Mouse (Mus musculus) cerebral cortex, adult 2 months (tissue): ENCODE data around the gene Deaf1.

Source experiments
- WGBS: fragments of 180-500 bp; shearing (Covaris S2); methylation state at CpG from one replicate; pipeline ENCODE4 v1.1.7; 2018; 5-methylcytosine and 5-hydroxymethylcytosine counted together

Gene Deaf1

DNA sequence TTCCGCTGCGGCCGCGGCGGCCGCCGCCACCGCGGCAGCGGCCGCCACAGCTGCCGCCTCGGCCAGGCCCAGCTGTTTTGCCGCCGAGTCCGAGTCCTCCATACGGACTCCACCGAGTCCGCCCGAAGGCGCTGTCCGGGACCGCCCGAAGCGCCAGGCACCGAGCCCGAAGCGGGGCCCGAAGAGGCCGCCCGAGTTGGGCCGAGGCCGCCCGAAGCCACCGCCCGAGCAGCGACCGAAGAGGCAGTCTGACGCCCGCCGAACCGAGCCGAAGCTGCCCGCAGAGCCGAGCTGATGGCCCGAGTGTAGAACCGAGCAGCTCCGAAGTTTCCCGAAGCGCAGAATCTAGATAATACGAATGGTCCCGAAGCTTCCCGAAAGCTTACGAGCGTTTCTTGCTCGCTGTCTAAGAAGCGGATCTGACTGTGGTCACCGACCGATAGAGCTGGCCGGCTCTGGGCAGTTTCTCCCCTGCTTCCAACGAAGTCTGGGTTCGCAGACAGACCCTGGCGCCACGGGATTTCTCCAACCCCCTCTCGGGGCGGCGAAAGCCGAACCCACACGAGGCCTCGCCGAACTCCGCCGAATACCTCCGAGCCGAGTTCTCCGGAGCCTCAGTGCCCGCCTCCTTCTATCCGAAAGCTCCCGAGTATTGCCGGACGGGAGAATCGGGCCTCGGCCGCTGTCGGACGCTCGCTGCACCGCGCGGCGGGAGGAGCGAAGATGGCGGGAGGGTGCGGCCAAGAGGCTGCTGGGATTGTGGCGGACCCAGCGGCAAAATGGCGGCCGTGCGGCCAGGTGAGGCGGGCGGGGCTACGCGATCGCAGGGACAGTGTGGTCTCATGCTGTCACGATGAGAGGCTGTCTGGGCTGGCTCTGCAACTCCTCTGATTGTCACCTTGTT lies at the start of gene Deaf1, which contains the start of gene Tmem80:
Gene Deaf1, minus strand, starts transcription at position 222 of the 904 bp plus-strand sequence.
Gene Tmem80, plus strand, starts transcription at position 271 of the 904 bp plus-strand sequence.
- WGBS, result under 1% methylated on average over 105 of the region's 105 CpGs

DNA sequence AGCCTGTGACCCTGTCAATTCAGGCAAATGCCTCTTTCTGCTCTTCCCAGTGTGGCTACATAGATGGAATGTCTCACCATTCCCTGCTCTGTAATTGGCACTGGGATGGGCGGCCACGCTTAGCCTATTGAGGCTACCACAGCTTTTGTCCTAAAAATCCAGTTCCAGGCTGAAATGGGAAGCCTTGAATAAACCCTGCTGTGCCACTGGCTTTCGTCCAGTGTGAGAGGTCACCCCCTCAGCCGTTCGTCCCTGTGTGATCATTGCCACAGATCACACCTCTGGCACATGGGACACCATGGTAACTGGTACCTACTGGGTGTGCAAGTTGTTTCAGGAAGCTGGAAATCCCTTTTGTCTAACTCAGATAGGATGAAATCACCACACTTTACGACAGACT lies 46.1 kb upstream of the Deaf1 start:
- WGBS, result 58% methylated on average over 6 of the region's 6 CpGs

DNA sequence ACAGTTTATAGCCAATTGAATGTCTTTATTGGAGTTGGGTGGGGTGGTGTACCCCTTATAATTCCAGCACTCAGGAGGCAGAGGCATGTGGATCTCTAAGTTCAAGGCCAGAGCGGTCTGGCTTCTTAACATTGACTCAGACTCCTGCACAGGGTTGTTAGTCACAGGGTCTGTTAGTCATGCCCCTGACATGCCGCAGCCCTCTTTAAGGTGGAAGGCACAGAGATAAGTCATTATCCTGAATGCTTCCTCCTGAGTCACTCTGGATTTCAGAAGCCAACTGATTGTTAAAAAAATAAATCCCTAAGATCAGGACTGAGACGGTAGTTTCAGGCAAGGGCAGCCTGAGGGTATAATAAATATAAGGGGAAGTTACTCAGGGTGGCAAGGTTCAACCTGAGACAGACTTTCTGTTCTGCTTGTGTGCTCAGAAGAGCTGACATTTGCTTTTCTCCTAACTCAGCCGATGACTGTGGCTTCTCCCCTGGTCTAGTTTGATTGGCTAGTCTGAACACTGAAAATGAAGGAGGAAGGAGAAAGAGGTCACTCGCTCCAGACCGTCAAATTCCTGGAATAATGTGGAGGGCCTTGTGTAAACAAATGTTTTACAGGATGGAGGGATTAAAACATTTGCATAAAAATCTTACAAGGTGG lies 44.6 kb upstream of the Deaf1 start:
- 75% methylated on average over 6 of the region's 6 CpGs for WGBS

DNA sequence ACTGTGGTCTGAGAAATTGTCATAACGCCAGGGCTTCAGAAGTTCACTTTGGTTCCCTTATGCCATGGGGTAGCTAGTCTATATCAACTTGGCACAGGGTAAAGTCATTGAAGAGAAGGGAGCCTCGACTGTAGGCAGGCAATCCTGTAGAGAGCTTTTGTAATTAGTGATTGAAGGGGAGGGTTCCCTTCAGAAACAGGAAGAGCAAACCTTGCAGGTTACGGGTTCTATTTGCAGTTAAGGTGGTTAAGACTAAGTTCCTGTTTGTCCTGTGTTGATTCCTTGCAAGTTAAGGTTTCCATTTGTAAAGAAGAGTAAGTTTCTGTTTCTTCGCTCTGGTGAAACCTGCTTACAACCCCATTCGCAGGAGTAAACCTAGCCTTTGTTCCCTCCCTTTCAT lies 42.4 kb upstream of the Deaf1 start:
- WGBS, result 76% methylated on average over 5 of the region's 5 CpGs

DNA sequence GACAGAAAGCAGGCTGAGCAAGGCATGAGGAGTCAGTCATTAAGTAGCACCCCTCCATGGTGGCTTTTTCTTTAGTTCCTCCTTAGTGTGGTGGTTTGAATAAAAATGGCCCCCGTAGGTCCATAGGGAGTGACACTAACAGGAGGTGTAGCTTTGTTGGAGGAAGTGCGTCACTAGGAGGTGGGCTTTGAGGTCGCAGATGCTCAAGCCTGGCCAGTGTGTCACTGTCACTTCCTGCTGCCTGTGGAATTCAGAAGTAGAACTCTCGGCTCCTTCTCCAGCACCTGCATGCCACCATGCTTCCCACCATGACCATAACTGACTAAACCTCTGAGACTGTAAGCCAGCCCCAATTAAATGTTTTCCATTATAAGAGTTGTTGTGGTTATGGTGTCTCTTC lies 39.9 kb upstream of the Deaf1 start:
- 83% methylated on average over 4 of the region's 4 CpGs for WGBS

DNA sequence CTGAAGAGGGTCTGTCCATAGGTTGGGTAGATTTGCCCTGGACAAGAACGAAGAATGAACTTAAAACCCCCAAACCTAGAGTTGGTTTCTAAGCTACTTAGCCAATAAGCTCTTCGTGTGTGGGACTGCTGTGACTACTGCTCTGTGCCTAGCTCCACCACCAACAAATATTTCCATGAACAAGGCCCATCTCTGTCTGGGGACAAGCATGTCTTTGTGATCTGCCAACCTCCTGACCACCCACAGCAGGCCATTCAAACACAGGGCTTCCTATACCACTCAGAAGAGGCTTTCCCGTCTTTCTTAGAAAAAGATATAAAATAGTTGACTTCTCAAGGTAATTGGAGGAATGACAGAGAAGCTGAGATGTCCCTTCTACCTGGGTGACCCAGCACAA lies 37.6 kb upstream of the Deaf1 start:
- WGBS, result 70% methylated on average over 3 of the region's 3 CpGs

DNA sequence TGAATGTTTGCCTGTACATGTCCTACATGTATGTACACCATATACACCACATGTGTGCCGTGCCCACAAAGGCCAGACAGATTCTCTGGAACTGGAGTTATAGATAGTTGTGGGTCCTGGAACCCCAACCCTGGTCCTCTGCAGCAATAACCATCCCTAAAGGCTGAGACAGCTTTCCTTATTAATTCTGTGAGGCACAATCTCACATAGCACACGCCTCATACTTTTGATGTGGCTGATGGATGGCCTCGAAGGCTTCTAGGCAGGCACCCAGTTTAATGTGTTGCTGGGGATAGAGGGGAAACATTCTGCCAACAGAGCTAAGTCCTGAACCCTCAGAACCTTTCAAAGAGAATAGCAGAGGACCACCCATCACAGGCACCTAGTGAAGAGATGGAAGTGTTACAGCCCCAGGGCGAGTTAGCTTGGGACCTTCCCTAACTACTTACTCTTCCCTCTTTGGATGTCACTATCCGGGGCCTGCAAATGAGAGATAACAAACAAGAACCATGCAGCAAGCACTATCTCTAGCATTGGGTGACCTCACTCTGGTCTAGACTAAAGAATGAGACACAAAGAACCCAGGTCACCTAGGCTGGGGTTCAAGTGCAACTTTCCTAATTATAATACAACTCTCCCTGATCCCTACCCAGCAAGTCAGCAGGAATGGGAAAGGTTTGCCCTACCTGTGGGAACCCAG lies 37.0 kb upstream of the Deaf1 start:
- WGBS, result 73% methylated on average over 5 of the region's 5 CpGs

DNA sequence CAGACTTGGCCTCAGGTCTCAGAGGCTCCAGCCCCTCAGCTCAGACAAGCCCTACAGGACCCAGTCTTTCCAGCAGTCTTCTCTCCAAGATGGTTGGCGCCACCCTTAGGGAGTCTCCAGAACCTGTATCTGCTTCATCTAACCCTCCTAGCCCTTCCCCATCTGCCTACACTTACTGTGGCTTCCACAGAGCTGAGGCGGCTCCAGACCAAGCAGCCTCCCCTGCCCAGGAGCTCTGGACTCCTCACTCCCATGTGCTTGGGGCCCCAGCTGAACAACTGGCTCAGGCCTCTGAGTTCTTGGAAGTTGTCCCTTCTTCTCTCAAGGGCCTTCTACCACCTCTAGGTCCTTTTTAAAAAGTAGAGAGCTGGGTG lies 36.2 kb upstream of the Deaf1 start:
- WGBS, result 66% methylated on average over 2 of the region's 2 CpGs

DNA sequence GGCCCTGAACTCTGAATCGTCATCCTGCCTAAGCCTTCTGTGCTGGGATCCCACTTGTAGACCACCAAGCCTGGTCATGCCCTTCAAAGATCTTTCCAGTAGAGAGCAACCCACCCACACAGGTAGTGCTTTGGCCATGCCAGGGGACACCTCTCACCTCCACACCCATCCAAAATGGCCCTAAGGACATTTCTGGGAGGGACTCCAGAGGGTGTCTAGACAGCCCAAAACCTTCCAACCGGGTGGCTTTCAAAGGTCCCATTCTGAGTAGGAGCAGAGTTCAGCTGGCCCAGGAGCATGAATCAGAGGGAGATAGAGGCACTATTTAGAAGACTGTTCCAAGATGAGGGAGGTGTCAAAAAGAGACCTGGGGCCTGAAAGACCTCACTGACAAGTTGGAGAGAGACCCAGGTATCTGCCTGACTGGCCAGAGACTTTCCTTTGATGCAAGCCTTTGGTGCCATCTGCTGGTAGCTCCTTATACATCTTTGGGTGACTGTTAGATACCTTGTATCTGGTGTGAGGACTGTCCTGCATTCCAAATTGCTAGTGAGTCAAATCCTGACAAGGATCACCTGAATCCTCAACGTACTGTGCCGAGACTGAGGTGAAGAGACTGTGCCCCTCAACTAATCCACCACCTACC lies 35.7 kb upstream of the Deaf1 start:
- 56% methylated on average over 4 of the region's 4 CpGs for WGBS

DNA sequence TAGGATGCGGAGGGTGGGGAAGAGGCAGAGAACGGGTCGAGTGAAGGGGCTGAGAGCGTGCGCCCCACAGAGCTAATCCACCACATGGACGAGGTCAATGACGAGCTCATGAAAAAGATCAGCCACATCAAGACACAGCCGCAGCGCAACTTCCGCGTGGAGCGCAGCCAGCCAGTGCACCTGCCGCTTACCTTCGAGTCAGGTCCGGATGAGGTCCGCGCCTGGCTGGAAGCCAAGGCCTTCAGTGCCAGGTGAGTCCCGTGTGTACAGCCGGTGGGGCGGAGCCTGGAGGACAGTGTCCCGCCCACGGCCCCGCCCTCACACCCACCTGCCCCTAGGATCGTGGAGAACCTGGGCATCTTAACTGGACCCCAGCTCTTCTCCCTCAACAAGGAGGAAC lies 34.0 kb upstream of the Deaf1 start:
- 23% methylated on average over 24 of the region's 24 CpGs for WGBS

DNA sequence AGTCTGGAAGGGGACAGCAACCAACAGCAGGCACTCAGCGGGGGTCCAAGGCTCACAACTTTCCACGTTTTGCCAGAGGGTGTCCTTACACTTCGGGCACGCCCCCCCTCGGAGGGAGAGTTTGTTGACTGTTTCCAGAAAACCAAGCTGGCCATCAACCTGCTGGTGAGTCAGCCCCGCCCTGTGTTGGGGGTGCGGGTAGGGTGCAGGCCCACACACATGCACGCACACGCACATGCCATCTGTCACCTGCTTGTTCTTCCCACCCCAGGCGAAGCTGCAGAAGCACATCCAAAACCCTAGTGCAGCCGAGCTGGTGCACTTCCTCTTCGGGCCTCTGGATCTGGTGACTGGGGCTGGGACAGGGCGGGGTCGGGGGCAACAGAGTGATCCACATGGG lies 29.5 kb upstream of the Deaf1 start:
- 61% methylated on average over 14 of the region's 14 CpGs for WGBS

DNA sequence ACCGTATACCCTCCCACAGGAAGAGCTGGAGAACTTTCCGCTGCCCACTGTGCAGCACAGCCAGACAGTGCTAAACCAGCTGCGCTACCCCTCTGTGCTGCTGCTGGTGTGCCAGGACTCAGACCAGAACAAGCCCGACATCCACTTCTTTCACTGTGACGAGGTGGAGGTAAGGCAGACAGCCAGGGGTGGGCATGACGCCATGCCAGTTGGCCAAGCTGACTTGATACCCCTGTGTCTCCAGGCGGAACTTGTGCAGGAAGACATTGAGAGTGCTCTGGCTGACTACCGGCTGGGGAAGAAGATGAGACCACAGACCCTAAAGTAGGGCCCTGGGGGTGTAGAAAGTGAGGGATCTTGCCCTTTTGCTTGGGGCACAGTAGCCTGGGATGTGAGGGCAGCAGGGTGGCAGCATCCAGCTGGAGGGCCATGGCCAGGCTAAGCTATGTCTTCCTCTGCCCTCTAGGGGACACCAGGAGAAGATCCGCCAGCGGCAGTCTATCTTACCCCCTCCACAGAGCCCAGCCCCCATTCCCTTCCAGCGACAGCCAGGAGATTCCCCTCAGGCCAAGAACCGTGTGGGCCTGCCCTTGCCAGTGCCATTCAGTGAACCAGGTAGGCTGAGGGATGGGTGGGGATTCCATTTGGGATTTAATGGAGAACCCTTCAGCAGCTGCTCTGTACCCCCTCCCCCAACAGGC lies 28.3 kb upstream of the Deaf1 start:
- WGBS, result 46% methylated on average over 12 of the region's 12 CpGs

DNA sequence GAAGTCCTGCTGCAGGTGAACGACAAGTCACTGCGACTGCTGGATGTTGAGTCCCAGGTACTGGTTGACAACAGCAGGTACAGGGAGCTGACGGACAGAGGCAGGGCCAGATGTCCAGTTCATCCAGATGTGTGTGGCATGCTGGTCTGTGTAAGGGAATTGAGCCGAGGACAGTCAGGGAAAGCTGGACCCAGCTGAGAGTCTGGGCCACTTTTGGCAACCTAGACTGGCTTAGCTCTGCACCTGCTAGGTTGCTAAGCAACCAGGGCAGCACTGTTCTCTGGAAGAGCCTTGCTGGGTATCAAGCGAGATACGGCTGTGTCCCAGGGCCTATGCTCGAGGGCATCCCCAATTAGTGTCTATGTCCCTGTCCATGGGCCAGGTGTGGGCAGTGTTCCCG lies 27.6 kb upstream of the Deaf1 start:
- 58% methylated on average over 8 of the region's 8 CpGs for WGBS

DNA sequence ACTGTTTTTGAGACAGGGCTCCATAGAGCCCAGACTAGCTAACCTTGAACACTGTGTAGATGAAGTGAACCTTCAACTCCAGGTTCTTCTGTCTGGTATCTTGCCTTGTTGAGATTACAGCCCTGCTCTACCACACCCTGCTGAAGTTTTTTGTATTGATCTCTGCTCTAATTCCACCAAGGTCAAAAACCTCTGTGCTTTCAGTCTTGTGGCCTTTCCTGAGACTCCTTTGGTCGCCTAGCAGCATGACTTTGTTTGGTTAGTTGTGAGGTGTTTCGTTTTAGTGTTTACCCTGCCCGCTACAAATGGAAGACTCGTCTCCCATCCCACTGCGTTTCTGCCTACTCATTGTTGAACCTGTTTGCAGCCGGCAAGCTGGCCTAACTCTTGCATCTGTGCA lies 23.6 kb upstream of the Deaf1 start:
- WGBS, result 83% methylated on average over 6 of the region's 6 CpGs

DNA sequence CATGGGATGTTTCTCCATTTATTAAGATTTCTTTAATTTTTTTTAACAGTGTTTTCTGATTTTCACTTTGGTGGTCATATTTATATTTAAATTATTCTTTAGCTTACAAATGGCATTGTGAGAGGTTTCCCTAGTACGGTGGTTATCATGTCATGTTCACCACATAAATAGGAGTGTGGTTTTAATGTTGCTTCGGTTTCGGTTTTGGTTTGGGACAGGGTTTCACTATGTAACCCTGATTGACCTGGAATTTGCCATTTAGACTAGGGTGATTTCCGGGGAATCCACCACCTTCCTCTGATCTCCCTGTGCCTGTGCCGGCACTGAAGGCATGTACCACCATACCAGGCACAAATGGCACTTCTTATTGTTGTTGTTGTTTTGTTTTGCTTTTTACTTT lies 17.3 kb upstream of the Deaf1 start:
- 94% methylated on average over 5 of the region's 5 CpGs for whole genome bisulfite sequencing

DNA sequence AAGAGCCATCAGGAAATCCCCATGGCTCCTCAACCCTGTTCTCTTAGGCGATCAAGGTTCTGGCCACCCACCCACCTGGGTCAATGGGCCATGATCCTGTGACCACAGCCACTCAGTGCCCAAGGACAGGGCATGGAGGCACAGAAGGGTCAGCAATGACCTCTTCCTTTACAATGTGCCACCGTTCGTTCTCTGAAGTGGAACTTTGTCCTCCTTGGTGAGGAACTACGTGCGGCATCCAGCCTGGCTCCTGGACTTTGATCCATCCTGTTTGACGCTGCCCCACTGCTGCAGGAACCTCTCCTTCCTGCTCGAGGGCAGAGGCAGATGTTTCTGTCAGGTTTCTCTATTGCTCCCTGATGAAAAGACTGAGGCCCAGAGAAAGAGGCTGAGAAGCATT lies 16.2 kb upstream of the Deaf1 start:
- WGBS, result 76% methylated on average over 7 of the region's 7 CpGs

DNA sequence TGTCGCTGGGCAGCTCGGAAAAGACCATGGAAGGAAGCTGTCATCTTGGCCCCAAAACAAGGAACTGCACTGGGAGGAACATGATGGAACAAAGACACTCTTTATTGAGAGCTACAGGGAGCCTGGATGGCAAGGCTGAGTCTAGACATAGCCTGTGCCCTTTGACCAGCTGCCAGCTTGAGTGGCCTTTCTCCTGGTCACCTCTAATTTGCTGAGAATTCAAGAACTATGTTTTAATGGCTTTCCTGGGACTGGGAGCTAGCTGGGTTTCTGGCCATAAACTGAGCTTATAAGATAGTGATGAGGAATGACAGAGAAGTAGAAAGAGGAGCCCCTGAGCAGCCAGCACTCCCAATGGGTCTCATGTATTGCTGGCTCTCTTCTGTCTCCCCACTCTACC lies 15.7 kb upstream of the Deaf1 start:
- WGBS, result 53% methylated on average over 2 of the region's 2 CpGs

DNA sequence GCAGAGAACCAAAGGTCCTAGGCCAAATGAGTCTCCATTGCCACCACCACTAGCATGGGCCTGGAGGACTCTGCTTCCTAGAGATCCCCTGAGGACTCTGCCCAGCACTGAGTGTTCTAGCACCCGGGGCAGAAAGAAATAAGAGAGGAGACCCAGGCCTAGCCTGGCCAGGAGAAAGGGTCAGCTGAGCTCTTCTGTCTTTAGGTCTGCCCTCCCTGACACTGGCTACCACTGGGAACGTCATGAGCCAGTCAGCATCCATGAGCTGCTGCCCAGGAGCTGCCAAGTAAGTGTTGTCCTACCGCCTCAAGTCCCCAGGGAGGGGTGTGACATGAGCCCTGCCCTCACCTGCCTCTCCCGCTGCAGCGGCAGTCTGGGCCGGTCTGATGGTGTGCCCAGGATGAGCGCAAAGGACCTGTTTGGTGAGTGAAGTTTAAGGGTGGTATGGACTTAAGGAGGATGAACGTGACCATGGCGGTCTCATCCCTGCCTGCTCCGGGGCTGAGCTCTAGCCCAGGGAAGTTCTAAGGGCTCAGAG lies 14.3 kb upstream of the Deaf1 start:
- WGBS, result 93% methylated on average over 10 of the region's 10 CpGs

DNA sequence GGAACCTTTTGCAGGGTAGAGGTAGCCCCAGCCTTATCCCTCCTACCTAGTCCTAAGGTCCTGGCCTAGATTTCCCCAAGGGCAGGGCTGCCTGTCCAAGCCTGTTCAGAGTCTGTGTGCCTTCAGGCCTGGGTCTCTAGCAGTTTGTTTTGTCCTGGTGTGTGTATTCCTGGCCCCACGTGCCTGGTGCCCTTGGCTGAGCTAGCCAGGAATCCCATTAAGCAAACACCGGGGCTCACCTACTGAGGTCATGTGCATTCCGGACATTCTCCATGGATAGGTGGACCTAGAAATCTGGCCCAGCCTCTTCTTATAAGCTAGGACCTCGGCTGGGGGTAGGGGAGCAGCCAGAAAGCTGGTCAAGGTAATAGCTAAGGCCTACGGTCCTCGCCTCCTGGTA lies 13.0 kb upstream of the Deaf1 start:
- 86% methylated on average over 6 of the region's 6 CpGs for WGBS

DNA sequence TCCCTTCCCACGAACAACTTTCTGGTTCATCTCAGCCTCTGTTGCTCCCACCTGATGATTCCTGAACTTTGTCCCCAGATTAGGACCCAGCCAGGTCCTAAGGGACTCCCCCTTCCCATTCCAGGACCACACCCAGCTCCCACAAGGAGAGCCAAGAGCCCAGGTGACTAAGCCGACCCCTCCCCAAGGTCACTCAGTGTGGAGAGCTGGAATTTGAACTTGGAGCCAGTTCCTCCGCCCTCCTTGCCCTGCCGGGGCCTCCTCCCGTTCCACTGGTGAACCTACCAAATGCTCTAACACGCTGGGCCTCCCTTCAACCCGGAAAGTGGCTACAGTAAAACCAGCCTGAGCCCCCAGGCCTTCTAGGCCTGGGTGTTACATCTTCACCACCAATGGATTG lies 12.5 kb upstream of the Deaf1 start:
- 89% methylated on average over 7 of the region's 7 CpGs for WGBS

DNA sequence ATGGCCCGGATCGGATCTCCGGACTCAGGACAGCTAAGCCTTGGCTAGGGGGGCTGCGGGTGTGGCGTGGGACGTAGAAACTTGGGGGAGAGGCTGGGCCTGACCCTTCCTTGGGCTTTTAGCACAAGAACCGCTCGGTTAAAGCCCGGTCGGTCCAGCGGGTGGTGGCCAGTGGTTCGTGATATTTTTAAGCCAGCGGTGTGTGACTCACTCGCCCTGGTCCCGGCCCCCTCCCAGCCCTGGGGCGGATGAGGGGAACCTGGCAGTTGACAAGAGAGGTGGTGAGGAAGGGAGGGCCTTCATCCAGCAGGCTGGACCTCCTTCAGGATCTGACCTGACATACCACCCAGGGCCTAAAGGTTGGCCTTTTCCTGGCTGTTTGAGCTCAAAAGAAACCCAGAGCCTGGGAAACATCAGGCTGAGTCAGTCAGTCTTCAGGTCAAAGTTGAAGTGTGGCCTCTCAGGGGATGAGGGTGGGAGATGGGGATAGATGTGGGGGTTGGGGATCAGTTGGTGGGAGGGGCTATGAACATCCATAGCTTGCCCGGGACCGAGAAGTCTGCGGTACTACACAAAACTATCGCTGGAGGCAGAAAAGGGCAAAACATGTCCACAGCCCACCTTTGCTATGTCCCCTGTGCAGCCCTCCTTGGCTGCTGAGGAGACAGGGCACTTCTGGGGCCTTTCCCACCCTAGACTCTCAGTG lies 11.9 kb upstream of the Deaf1 start:
- WGBS, result 63% methylated on average over 20 of the region's 20 CpGs
